Mouse (Mus musculus) hindbrain, embryonic 14.5 days (tissue): ENCODE data around the gene Reep6. TPM values are rescaled to one million over a fixed set of nuclear protein-coding genes. Genes with fewer than 3 reads are reported as not detected.

Source experiments
- ATAC-seq: fragments of 200-750 bp; cut with Nextera tagmentation; 2 replicates; pipeline ENCODE4 v1.8.0; 2017; ENCODE audit warnings: moderate number of reproducible peaks, mild to moderate bottlenecking, moderate TSS enrichment, moderate library complexity; ENCODE audit not compliant: low FRiP score
- DNase-seq: peaks from one replicate; pipeline ENCODE4 v3.0.0-alpha.2; 2015; ENCODE audit warnings: low spot score
- H3K27ac ChIP-seq: fragments of 300-500 bp; sonication (generic); 2 replicates; pipeline ENCODE4 v1.5.1; 2014; ENCODE audit warnings: mild to moderate bottlenecking, moderate library complexity
- H3K27me3 ChIP-seq: fragments of 300-500 bp; sonication (generic); 2 replicates; pipeline ENCODE4 v1.6.1; 2014; ENCODE audit warnings: mild to moderate bottlenecking, low read length, mixed read lengths; ENCODE audit not compliant: control insufficient read depth, insufficient read depth
- H3K36me3 ChIP-seq: fragments of 300-500 bp; sonication (generic); replicated peaks from 2 replicates; pipeline ENCODE4 v1.6.1; 2014; ENCODE audit not compliant: control insufficient read depth, insufficient read depth
- H3K4me1 ChIP-seq: fragments of 300-500 bp; sonication (generic); replicated peaks from 2 replicates; pipeline ENCODE4 v1.6.1; 2014; ENCODE audit warnings: antibody characterized with exemption, low read length, mixed read lengths; ENCODE audit not compliant: control insufficient read depth, insufficient read depth
- H3K4me2 ChIP-seq: fragments of 300-500 bp; sonication (generic); replicated peaks from 2 replicates; pipeline ENCODE4 v1.6.1; 2014; ENCODE audit warnings: mild to moderate bottlenecking, moderate library complexity
- H3K4me3 ChIP-seq: fragments of 300-500 bp; sonication (generic); replicated peaks from 2 replicates; pipeline ENCODE4 v1.5.1; 2014; ENCODE audit warnings: mild to moderate bottlenecking, low read length
- H3K9ac ChIP-seq: fragments of 300-500 bp; sonication (generic); 2 replicates; pipeline ENCODE4 v1.6.1; 2014
- H3K9me3 ChIP-seq: fragments of 300-500 bp; sonication (generic); 2 replicates; pipeline ENCODE4 v1.6.1; 2016; ENCODE audit warnings: low read length; ENCODE audit not compliant: control insufficient read depth
- WGBS: fragments of 180-500 bp; shearing (Covaris S2); extraction: QIAGEN DNeasy Blood & Tissue Kit; methylation state at CpG from one replicate; pipeline ENCODE4 v1.1.7; 2014; 5-methylcytosine and 5-hydroxymethylcytosine counted together
- polyA plus RNA-seq: library from polyadenylated mRNA; unstranded; fragments of >200 nt; fragmentation: Nextera tagmentation; extraction: Ambion mirVana; gene quantifications from 2 replicates; pipeline ENCODE4 v1.2.1, GENCODE M21; 2014

Gene Reep6
- polyA plus RNA-seq, 1 experiment from 2014 or later: 5.8 TPM

GRCm38 (mm10) chr10:80356737-80357136 is 27.0 kb downstream of the Reep6 start:
- peak overlapping the region; percentile 36 for H3K4me3 ChIP-seq
- peak overlapping the region; percentile 25; the same call in 1 of the 2 replicates for H3K9ac ChIP-seq
- H3K27me3 ChIP-seq: peaks cover 78% of the 10 kb centered on the region
- H3K36me3 ChIP-seq: no peaks in the 10 kb centered on the region
- H3K9me3 ChIP-seq: no peaks in the 10 kb centered on the region
- WGBS: under 1% methylated on average over 34 of the region's 34 CpGs
- no peak for DNase-seq
- H3K4me2 ChIP-seq: peak overlapping the region; percentile 54
- no peaks in the 10 kb centered on the region; the same call in 1 of the 2 replicates for H3K4me1 ChIP-seq
- no peak for ATAC-seq
- H3K27ac ChIP-seq: no peak overlapping the region

- ATAC-seq (no peak), DNase-seq (no peak)
- H3K9ac ChIP-seq: 0 out of 2 replicates have a peak overlapping the region, but pooled peaks have one; percentile 42
- no peaks in the 10 kb centered on the region for H3K36me3 ChIP-seq
- H3K27ac ChIP-seq: no peak overlapping the region
- WGBS: 35% methylated on average over 7 of the region's 7 CpGs
- no peaks in the 10 kb centered on the region for H3K9me3 ChIP-seq
- peak overlapping the region; percentile 54 for H3K4me2 ChIP-seq
- peaks cover 72% of the 10 kb centered on the region for H3K27me3 ChIP-seq
- peak overlapping the region; percentile 25 for H3K4me3 ChIP-seq
- no peaks in the 10 kb centered on the region; the same call in 1 of the 2 replicates for H3K4me1 ChIP-seq
These were observed 27.6 kb downstream of the Reep6 start for GRCm38 (mm10) chr10:80357336-80357735.

GRCm38 (mm10) chr10:80357994-80358639 is 28.4 kb downstream of the Reep6 start:
- Histone ChIP-seq H3K27ac (no peak overlapping the region), H3K4me2 (peak overlapping the region; percentile 54), H3K4me3 (peak overlapping the region; percentile 25), H3K36me3 (no peaks in the 10 kb centered on the region), H3K4me1 (no peaks in the 10 kb centered on the region; the same call in 1 of the 2 replicates), H3K9ac (0 out of 2 replicates have a peak overlapping the region, but pooled peaks have one; percentile 42), H3K9me3 (no peaks in the 10 kb centered on the region), H3K27me3 (peaks cover 64% of the 10 kb centered on the region)
- ATAC-seq: peak; percentile 41
- DNase-seq: peak; percentile 48
- WGBS: 9% methylated on average over 31 of the region's 31 CpGs

GRCm38 (mm10) chr10:80363734-80364133 is 34.0 kb downstream of the Reep6 start:
- H3K4me1 ChIP-seq: no peaks in the 10 kb centered on the region
- H3K36me3 ChIP-seq: no peaks in the 10 kb centered on the region
- no peak overlapping the region for H3K4me3 ChIP-seq
- no peak overlapping the region for H3K4me2 ChIP-seq
- no peaks in the 10 kb centered on the region for H3K9me3 ChIP-seq
- whole genome bisulfite sequencing: 28% methylated on average over 6 of the region's 6 CpGs
- DNase-seq: no peak
- no peak overlapping the region for H3K27ac ChIP-seq
- peaks cover 10% of the 10 kb centered on the region for H3K27me3 ChIP-seq
- H3K9ac ChIP-seq: no peak overlapping the region
- no peak for ATAC-seq

- Histone ChIP-seq H3K4me2 (no peak overlapping the region), H3K27ac (no peak overlapping the region), H3K9ac (no peak overlapping the region), H3K4me3 (no peak overlapping the region), H3K27me3 (no peaks in the 10 kb centered on the region), H3K4me1 (no peaks in the 10 kb centered on the region), H3K9me3 (no peaks in the 10 kb centered on the region), H3K36me3 (no peaks in the 10 kb centered on the region)
- WGBS: 71% methylated on average over 6 of the region's 6 CpGs
- ATAC-seq (no peak), DNase-seq (no peak)
These were observed 36.0 kb downstream of the Reep6 start for GRCm38 (mm10) chr10:80365736-80366135.

GRCm38 (mm10) chr10:80367954-80368353 is 38.2 kb downstream of the Reep6 start:
- 78% methylated on average over 5 of the region's 5 CpGs for WGBS
- H3K36me3 ChIP-seq: no peaks in the 10 kb centered on the region
- H3K4me3 ChIP-seq: no peak overlapping the region
- DNase-seq (no peak), ATAC-seq (no peak)
- H3K4me2 ChIP-seq: no peak overlapping the region
- H3K27me3 ChIP-seq: no peaks in the 10 kb centered on the region
- H3K4me1 ChIP-seq: peaks cover 10% of the 10 kb centered on the region
- H3K9ac ChIP-seq: no peak overlapping the region
- no peak overlapping the region for H3K27ac ChIP-seq
- no peaks in the 10 kb centered on the region for H3K9me3 ChIP-seq

- Histone ChIP-seq H3K27me3 (no peaks in the 10 kb centered on the region), H3K4me2 (no peak overlapping the region), H3K4me1 (peaks cover 10% of the 10 kb centered on the region), H3K4me3 (no peak overlapping the region), H3K9ac (no peak overlapping the region), H3K9me3 (no peaks in the 10 kb centered on the region), H3K36me3 (no peaks in the 10 kb centered on the region), H3K27ac (no peak overlapping the region)
- DNase-seq (no peak), ATAC-seq (no peak)
- 87% methylated on average over 6 of the region's 6 CpGs for WGBS
These were observed 38.6 kb downstream of the Reep6 start for GRCm38 (mm10) chr10:80368392-80368791.

- WGBS: 81% methylated on average over 21 of the region's 21 CpGs
- H3K4me3 ChIP-seq: no peak overlapping the region
- H3K9ac ChIP-seq: no peak overlapping the region
- ATAC-seq (no peak), DNase-seq (no peak)
- H3K9me3 ChIP-seq: no peaks in the 10 kb centered on the region
- H3K4me1 ChIP-seq: peaks cover 10% of the 10 kb centered on the region
- no peaks in the 10 kb centered on the region for H3K27me3 ChIP-seq
- no peak overlapping the region for H3K4me2 ChIP-seq
- no peak overlapping the region for H3K27ac ChIP-seq
- H3K36me3 ChIP-seq: no peaks in the 10 kb centered on the region
These were observed 40.4 kb downstream of the Reep6 start for GRCm38 (mm10) chr10:80369995-80370747.

- DNase-seq (peak; percentile 55), ATAC-seq (peak; percentile 78)
- H3K4me1 ChIP-seq: peaks cover 10% of the 10 kb centered on the region
- 4% methylated on average over 12 of the region's 12 CpGs for WGBS
- H3K9ac ChIP-seq: peak overlapping the region; percentile 49
- peak overlapping the region; percentile 43 for H3K4me2 ChIP-seq
- no peaks in the 10 kb centered on the region for H3K27me3 ChIP-seq
- H3K27ac ChIP-seq: 0 out of 2 replicates have a peak overlapping the region, but pooled peaks have one; percentile 43
- H3K4me3 ChIP-seq: peak overlapping the region; percentile 15
- no peaks in the 10 kb centered on the region for H3K36me3 ChIP-seq
- H3K9me3 ChIP-seq: no peaks in the 10 kb centered on the region
These were observed 41.7 kb downstream of the Reep6 start for GRCm38 (mm10) chr10:80371411-80371966.
